Mouse (Mus musculus): ENCODE results near the gene Ttc36. TPM values are rescaled to one million over a fixed set of nuclear protein-coding genes. Genes with fewer than 3 reads are reported as not detected.
A peak's percentile ranks its signal among the peaks of the same experiment; 100 is the strongest.
"Not testable (repeated sequence)": the region's sequence is repeated elsewhere in the genome, so short reads cannot be mapped to it uniquely, and the experiment has no call there.

Gene Ttc36
- total RNA-seq, 2 experiments from 2014 or later: 2.7 to 4.1 TPM

DNA sequence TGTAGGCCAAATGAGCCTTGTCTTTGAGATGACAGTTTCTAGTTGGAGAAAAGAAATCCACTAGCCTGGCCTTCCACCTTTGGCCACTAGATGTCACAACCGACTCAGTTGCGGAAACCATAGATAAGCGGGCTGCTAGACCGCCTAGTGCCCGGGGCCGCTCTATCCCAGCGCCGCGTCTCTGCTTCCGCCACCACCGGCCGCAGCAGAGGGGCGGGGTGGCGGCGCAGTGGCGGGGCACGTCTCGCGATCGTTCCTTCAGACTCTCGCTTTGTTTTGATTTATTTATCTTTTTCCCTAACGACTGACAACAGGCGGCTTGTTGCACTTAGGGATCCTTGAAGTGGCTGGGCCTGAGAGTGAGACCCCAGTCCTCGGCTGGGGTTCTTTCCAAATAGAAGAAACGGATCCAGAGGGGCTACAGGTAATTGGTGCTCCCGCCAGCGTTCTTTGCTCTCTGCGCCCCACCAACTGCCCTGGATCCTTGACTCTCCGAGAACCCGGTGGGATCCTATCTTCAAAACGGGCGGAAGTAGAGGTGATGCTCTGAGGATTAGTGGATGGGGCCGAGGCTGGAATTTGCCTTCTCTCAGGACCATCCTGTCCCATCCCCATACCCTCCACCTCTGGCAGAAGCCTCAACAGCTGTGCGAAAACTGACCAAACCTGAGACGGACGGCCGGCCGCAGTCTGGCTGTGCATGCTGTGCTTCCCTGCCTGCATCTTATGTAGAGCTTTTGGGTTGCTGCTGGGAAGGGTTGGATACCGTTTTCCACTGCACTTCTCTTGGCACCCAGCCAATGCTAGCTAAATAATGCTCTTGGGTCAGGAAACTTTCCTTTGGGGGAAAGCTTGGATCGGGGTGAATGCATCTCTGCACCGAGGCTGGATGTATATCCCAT lies 29.9 kb downstream of the Ttc36 start:
- DNase-seq (ENCODE audit: low spot score in 2 of 2): peak; percentile 84 to 88

DNA sequence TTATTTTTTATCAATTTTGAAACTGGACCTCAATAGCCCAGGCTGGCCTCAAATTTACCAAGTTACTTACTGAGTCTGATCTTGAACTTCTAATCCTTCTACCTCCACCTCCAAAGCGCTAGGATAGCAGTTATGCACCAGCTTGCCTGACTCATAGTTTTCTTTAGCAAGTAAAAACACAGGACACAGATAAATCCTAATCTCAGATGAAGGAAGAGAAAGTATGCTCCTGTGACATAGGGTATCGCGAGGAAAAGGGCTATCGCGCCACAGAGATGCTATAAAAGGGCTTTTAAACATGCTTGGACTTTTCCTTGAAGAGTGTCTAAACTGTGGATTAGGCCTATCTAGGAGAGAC lies 30.5 kb downstream of the Ttc36 start:
- no peak for DNase-seq (ENCODE audit: low spot score in 2 of 2)

- DNase-seq (ENCODE audit: low spot score in 2 of 2): no peak
Measured at GRCm38 (mm10) chr9:44771376-44771775, 31.5 kb downstream of the Ttc36 start.

- DNase-seq (ENCODE audit: low spot score in 2 of 2): not testable (repeated sequence)
Measured at GRCm38 (mm10) chr9:44768029-44768394, 34.9 kb downstream of the Ttc36 start.

DNA sequence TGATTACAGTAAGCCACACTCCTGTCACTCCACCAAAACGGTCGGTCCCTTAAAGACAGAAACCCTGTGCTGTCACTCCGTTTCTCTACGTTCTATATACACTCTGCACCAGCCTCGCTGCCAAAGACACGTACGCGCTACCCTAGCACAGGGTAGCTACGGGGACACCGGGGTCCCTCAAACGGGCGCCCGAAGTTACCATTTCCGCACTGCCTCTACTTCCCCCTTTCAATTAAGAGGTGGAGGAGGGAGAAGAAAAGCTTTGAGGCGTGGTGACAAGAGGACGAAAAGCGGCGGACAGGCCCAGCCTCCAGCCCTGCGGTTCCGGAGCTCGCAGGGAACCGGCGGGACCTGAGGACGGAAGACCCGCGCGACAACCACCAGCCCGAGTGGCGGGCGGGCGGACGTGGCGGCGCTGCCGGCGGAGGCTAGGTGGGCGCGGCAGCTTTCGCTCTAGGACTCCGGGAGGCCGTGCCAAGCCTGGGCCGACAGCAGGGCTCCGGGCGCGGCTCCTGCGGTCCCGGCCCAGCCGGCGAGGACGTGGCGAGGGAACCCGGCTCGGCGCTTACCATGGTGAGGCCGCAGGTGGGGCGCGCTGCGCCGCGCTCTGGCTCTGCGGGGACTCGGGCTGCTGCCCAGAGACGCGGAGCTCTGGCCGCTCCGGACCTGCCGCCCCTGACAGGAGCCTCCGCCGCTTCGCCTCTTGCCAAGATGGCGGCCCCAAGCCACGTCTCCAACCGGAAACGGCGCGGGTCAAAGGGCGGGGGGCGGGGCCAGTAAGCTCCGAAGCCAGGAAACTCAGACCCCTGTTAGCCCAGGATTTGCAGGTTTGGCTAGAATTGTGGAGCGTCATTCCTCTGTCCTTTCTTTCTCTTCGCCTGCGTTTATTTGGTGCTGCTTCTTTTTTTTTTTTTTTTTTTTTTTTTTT lies 35.5 kb downstream of the Ttc36 start, which contains the start of the genes Arcn1 and Ift46:
Gene Arcn1, minus strand, starts transcription at position 745 of the 928 bp plus-strand sequence.
Gene Ift46, plus strand, starts transcription at position 808 of the 928 bp plus-strand sequence.
- DNase-seq (ENCODE audit: low spot score in 2 of 2): peak; percentile 77 to 80

DNA sequence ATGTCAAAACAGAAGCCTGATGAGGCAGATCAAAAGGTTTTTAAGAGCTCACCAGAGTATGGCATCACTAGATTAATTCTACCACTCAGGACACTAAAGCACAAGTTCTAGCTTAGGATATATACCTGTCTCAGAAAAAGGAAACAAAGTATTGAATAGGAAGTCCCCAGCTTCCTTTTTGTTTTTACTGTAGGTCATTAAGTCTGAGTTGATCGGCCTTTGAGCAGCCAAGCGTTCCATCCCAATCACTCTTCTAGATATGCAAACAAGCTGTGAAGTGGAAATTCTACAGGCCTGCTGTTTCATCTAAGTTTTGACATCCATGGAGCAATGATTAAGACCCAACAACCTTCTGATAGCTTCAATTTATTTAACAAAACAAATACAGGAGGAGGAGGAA lies 42.0 kb downstream of the Ttc36 start:
- no peak for DNase-seq (ENCODE audit: low spot score in 2 of 2)

Other genes starting within 250 kb of the Ttc36 start
- gene Cxcr5, start 241.2 kb downstream of the Ttc36 start, total RNA-seq (2021): under 1 TPM; 0.16 to 0.40 TPM
- 100 to 1,000 TPM; 113 to 140 TPM for gene Ddx6, start 198.2 kb downstream of the Ttc36 start, total RNA-seq (2021)
- not detected for gene Treh, start 129.8 kb downstream of the Ttc36 start, total RNA-seq (2021)
- 10 to 100 TPM; 24.1 to 60.8 TPM for gene Phldb1, start 67.9 kb downstream of the Ttc36 start, total RNA-seq (2021)
- 100 to 1,000 TPM; 139 to 168 TPM for gene Arcn1, start 35.2 kb downstream of the Ttc36 start, total RNA-seq (2021)
- 10 to 100 TPM; 54.0 to 57.6 TPM for gene Ift46, start 35.2 kb downstream of the Ttc36 start, total RNA-seq (2021)
- 1 to 10 TPM; 4.2 to 8.3 TPM for gene Tmem25, start 3.8 kb downstream of the Ttc36 start, total RNA-seq (2021)
- 10 to 100 TPM; 27.2 to 32.1 TPM for gene Kmt2a, start 78.2 kb upstream of the Ttc36 start, total RNA-seq (2021)
- gene Atp5l, start 117.7 kb upstream of the Ttc36 start, total RNA-seq (2021): 100 to 1,000 TPM; 593 to 763 TPM
- 100 to 1,000 TPM in 1 of 2 experiments, 10 to 100 TPM in 1; 85.6 to 103 TPM for gene Ube4a, start 162.5 kb upstream of the Ttc36 start, total RNA-seq (2021)
- gene Cd3g, start 177.4 kb upstream of the Ttc36 start, total RNA-seq (2021): 1 to 10 TPM in 1 of 2 experiments, under 1 TPM in 1; 0.33 to 1.6 TPM
- under 1 TPM in 1 of 2 experiments, not detected in 1; 0.93 TPM for gene Cd3d, start 178.7 kb upstream of the Ttc36 start, total RNA-seq (2021)
- 1 to 10 TPM in 1 of 2 experiments, under 1 TPM in 1; 0.27 to 2.0 TPM for gene Cd3e, start 206.6 kb upstream of the Ttc36 start, total RNA-seq (2021)
- gene Mpzl2, start 236.7 kb upstream of the Ttc36 start, total RNA-seq (2021): 10 to 100 TPM; 10.5 to 12.9 TPM